Mouse (Mus musculus): ENCODE measurements around the gene Elavl2.
"Not testable (repeated sequence)": the region's sequence is repeated elsewhere in the genome, so short reads cannot be mapped to it uniquely, and the experiment has no call there.

Gene Elavl2

GRCm38 (mm10) chr4:91334177-91334576 lies 66.4 kb downstream of the Elavl2 start:
- no peak for DNase-seq (ENCODE audit: low spot score)

- no peak for DNase-seq (ENCODE audit: low spot score)
These were observed 89.8 kb downstream of the Elavl2 start for GRCm38 (mm10) chr4:91310801-91311200.

GRCm38 (mm10) chr4:91297706-91298105 lies 102.9 kb downstream of the Elavl2 start:
- DNase-seq (ENCODE audit: low spot score): no peak

- DNase-seq (ENCODE audit: low spot score): no peak
These were observed 105.3 kb downstream of the Elavl2 start for GRCm38 (mm10) chr4:91295317-91295716.

- DNase-seq (ENCODE audit: low spot score): no peak
These were observed 109.1 kb downstream of the Elavl2 start for GRCm38 (mm10) chr4:91291526-91291925.

- DNase-seq (ENCODE audit: low spot score): no peak
These were observed 110.2 kb downstream of the Elavl2 start for GRCm38 (mm10) chr4:91290373-91290772.

- DNase-seq (ENCODE audit: low spot score): no peak
These were observed 111.4 kb downstream of the Elavl2 start for GRCm38 (mm10) chr4:91289151-91289550.

GRCm38 (mm10) chr4:91268390-91268789 lies 132.2 kb downstream of the Elavl2 start:
- no peak for DNase-seq (ENCODE audit: low spot score)

GRCm38 (mm10) chr4:91263733-91264440 lies 136.7 kb downstream of the Elavl2 start:
- DNase-seq (ENCODE audit: low spot score): no peak

- DNase-seq (ENCODE audit: low spot score): no peak
These were observed 137.7 kb downstream of the Elavl2 start for GRCm38 (mm10) chr4:91262839-91263238.

- DNase-seq (ENCODE audit: low spot score): no peak
These were observed 140.0 kb downstream of the Elavl2 start for GRCm38 (mm10) chr4:91260622-91261021.

GRCm38 (mm10) chr4:91248650-91249049 lies 151.9 kb downstream of the Elavl2 start:
- no peak for DNase-seq (ENCODE audit: low spot score)

- DNase-seq (ENCODE audit: low spot score): not testable (repeated sequence)
These were observed 155.4 kb downstream of the Elavl2 start for GRCm38 (mm10) chr4:91245136-91245535.

- DNase-seq (ENCODE audit: low spot score): no peak
These were observed 156.0 kb downstream of the Elavl2 start for GRCm38 (mm10) chr4:91244554-91244953.

GRCm38 (mm10) chr4:91243896-91244295 lies 156.7 kb downstream of the Elavl2 start:
- DNase-seq (ENCODE audit: low spot score): no peak

GRCm38 (mm10) chr4:91238739-91239485 lies 161.7 kb downstream of the Elavl2 start:
- no peak for DNase-seq (ENCODE audit: low spot score)

- no peak for DNase-seq (ENCODE audit: low spot score)
These were observed 163.6 kb downstream of the Elavl2 start for GRCm38 (mm10) chr4:91236976-91237375.

GRCm38 (mm10) chr4:91234941-91235340 lies 165.6 kb downstream of the Elavl2 start:
- DNase-seq (ENCODE audit: low spot score): no peak

GRCm38 (mm10) chr4:91233599-91233998 lies 167.0 kb downstream of the Elavl2 start:
- no peak for DNase-seq (ENCODE audit: low spot score)

- DNase-seq (ENCODE audit: low spot score): no peak
These were observed 170.1 kb downstream of the Elavl2 start for GRCm38 (mm10) chr4:91230439-91230863.

GRCm38 (mm10) chr4:91228341-91228740 lies 172.2 kb downstream of the Elavl2 start:
- no peak for DNase-seq (ENCODE audit: low spot score)

GRCm38 (mm10) chr4:91223811-91224210 lies 176.8 kb downstream of the Elavl2 start:
- no peak for DNase-seq (ENCODE audit: low spot score)

GRCm38 (mm10) chr4:91219322-91219721 lies 181.3 kb downstream of the Elavl2 start:
- DNase-seq (ENCODE audit: low spot score): no peak
